Mouse (Mus musculus): ENCODE results near the gene Metrnl. TPM values are rescaled to one million over a fixed set of nuclear protein-coding genes. Genes with fewer than 3 reads are reported as not detected.

Metrnl gene
- total and polyA plus RNA-seq, 3 experiments, result 18.0 to 21.2 (median 20.4) TPM

DNA sequence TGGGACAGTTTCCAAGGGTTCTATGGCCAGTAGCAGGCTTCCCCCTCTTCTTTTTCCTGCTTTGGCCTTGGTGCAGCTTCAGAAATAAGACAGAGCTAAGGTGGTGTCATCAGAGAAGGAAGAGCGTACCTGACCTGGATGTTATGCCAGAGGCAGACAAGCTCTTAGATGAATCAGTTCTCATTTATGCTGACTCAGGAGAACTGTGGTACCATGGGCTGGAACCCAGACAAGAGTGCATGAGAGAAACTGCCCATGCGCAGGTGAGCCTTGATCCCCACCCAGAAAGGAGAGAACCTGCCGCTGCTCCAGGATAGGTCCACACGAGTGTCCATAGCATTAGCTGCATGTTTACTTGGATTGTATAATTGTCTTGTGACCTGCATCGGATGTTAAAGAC is 8.9 kb downstream of the Metrnl start:
- peaks cover 4% of the 10 kb centered on the region for H3K4me1 ChIP-seq (ENCODE audit: control insufficient read depth, insufficient read depth, low read length)
- no peaks in the 10 kb centered on the region for H3K27me3 ChIP-seq (ENCODE audit: control insufficient read depth, insufficient read depth, low read length)
- H3K79me2 ChIP-seq (replicated peaks; ENCODE audit: control insufficient read depth, insufficient read depth, low read length), result no peaks in the 10 kb centered on the region; the same call in 1 of the 2 replicates
- no peak overlapping the region for H3K4me3 ChIP-seq
- no peak for TF ChIP-seq EP300 (IDR thresholded peaks at IDR 0.05; ENCODE audit: insufficient read depth, low read depth, low read length)
- TF ChIP-seq CTCF (IDR thresholded peaks at IDR 0.05), result no peak
- TF ChIP-seq POLR2A (IDR thresholded peaks at IDR 0.05; ENCODE audit: insufficient read depth, low read depth, low read length), result no peak
- no peak overlapping the region for H3K27ac ChIP-seq
- H3K36me3 ChIP-seq (ENCODE audit: control insufficient read depth, insufficient read depth, low read length), result peaks cover 3% of the 10 kb centered on the region
- WGBS, result 94% methylated on average over 5 of the region's 5 CpGs
- H3K9ac ChIP-seq (ENCODE audit: low read depth, low read length), result no peak overlapping the region
- DNase-seq, result no peak
- intact Hi-C loops (cut with DNase I), result no loop called here

DNA sequence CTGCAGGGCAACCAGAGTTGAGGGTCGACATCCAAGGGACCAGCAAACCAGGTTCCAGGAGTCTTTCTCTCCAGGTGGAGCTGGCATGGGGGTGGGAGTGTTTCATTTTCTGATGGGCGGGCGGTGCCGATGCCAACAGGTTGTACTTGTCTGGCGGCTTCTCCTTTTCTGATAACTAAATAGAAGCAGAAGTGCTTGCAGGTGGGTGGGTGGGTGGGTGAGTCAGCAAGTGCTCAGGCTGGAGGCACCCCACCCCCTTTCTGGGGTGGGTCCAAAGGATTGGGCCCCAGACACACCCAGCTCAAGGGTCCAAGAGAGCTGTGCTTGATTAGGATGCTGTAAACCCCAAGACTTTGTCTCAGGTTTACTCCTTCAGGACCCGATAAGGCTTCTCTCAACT is 11.6 kb downstream of the Metrnl start:
- Histone ChIP-seq H3K36me3 (ENCODE audit: control insufficient read depth, insufficient read depth, low read length) (peaks cover 3% of the 10 kb centered on the region), H3K27me3 (ENCODE audit: control insufficient read depth, insufficient read depth, low read length) (no peaks in the 10 kb centered on the region), H3K4me1 (ENCODE audit: control insufficient read depth, insufficient read depth, low read length) (peaks cover 4% of the 10 kb centered on the region), H3K79me2 (replicated peaks; ENCODE audit: control insufficient read depth, insufficient read depth, low read length) (no peaks in the 10 kb centered on the region), H3K9ac (ENCODE audit: low read depth, low read length) (no peak overlapping the region), H3K4me3 (no peak overlapping the region), H3K27ac (no peak overlapping the region)
- TF ChIP-seq EP300 (IDR thresholded peaks at IDR 0.05; ENCODE audit: insufficient read depth, low read depth, low read length), result no peak
- TF ChIP-seq POLR2A (IDR thresholded peaks at IDR 0.05; ENCODE audit: insufficient read depth, low read depth, low read length), result no peak
- TF ChIP-seq CTCF (IDR thresholded peaks at IDR 0.05), result no peak
- 88% methylated on average over 6 of the region's 6 CpGs for WGBS
- intact Hi-C loops (cut with DNase I), result no loop called here
- DNase-seq, result no peak

DNA sequence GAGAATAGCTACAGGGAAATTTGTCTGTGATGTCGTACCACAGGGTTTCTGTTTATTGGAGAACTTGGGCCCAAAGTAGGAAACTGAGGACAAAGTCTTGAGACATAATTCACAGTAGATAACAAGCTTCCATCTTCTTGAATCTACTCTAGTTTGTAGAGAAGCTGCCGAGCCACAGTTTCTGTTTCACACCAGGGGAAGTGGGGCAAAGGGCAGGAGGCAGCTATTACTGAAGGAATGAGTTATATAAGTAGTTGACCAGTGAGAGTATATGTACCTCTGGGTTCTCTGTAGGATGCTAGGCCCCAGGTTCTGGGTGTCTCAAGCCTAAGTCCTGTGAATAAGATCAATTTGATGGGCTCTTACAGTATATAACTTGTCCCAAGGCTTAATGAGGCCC is 12.2 kb downstream of the Metrnl start:
- no peak for DNase-seq
- H3K27ac ChIP-seq, result no peak overlapping the region
- H3K79me2 ChIP-seq (replicated peaks; ENCODE audit: control insufficient read depth, insufficient read depth, low read length), result no peaks in the 10 kb centered on the region
- TF ChIP-seq POLR2A (IDR thresholded peaks at IDR 0.05; ENCODE audit: insufficient read depth, low read depth, low read length) (no peak), EP300 (IDR thresholded peaks at IDR 0.05; ENCODE audit: insufficient read depth, low read depth, low read length) (no peak), CTCF (IDR thresholded peaks at IDR 0.05) (no peak)
- peaks cover 4% of the 10 kb centered on the region for H3K4me1 ChIP-seq (ENCODE audit: control insufficient read depth, insufficient read depth, low read length)
- WGBS, result 79% methylated on average over 2 of the region's 2 CpGs
- H3K27me3 ChIP-seq (ENCODE audit: control insufficient read depth, insufficient read depth, low read length), result no peaks in the 10 kb centered on the region
- intact Hi-C loops (cut with DNase I), result no loop called here
- no peak overlapping the region for H3K9ac ChIP-seq (ENCODE audit: low read depth, low read length)
- peaks cover 3% of the 10 kb centered on the region for H3K36me3 ChIP-seq (ENCODE audit: control insufficient read depth, insufficient read depth, low read length)
- no peak overlapping the region for H3K4me3 ChIP-seq

DNA sequence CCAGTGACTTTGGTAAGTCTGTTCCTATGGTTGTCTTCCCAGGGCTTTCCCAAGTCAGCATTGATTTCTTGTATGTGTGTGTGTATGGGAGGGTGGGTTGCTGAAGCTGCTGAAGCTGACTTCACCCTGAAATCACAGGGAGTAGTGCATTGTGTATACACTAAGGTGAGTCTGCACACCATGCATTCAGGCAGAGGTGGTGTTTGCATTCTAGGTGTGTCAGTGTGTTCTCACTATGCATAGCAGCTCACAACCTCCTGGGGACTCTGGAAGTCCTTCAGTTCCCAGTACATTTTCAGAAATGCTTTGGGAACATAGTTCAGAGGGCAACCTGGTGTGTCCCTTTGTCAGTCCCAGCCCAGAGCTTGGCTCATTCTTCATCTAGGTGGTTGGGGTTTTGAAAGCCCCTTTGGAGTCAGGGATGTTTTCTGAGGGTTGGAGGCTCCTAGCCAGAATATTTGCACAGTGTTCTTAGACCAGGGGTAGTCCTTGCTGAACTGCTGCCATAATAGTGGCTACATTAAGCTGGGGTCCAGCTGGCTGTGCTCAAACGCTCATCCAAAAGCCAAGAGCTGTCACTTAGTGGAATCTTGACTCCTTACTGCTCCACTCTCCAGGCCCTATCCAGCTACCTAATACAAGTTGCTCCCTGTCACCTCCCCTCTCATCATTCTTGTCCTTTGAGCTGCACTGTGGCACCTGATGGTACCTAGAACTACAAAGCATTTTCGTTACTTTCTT is 13.6 kb downstream of the Metrnl start:
- peaks cover 4% of the 10 kb centered on the region for H3K4me1 ChIP-seq (ENCODE audit: control insufficient read depth, insufficient read depth, low read length)
- H3K36me3 ChIP-seq (ENCODE audit: control insufficient read depth, insufficient read depth, low read length), result peaks cover 3% of the 10 kb centered on the region
- H3K27ac ChIP-seq, result no peak overlapping the region
- TF ChIP-seq EP300 (IDR thresholded peaks at IDR 0.05; ENCODE audit: insufficient read depth, low read depth, low read length), result no peak
- TF ChIP-seq CTCF (IDR thresholded peaks at IDR 0.05), result no peak
- no peak for TF ChIP-seq POLR2A (IDR thresholded peaks at IDR 0.05; ENCODE audit: insufficient read depth, low read depth, low read length)
- H3K79me2 ChIP-seq (replicated peaks; ENCODE audit: control insufficient read depth, insufficient read depth, low read length), result no peaks in the 10 kb centered on the region
- intact Hi-C loops (cut with DNase I), result no loop called here
- DNase-seq, result no peak
- 85% methylated on average over 2 of the region's 2 CpGs for WGBS
- H3K4me3 ChIP-seq, result no peak overlapping the region
- no peaks in the 10 kb centered on the region for H3K27me3 ChIP-seq (ENCODE audit: control insufficient read depth, insufficient read depth, low read length)
- no peak overlapping the region for H3K9ac ChIP-seq (ENCODE audit: low read depth, low read length)

DNA sequence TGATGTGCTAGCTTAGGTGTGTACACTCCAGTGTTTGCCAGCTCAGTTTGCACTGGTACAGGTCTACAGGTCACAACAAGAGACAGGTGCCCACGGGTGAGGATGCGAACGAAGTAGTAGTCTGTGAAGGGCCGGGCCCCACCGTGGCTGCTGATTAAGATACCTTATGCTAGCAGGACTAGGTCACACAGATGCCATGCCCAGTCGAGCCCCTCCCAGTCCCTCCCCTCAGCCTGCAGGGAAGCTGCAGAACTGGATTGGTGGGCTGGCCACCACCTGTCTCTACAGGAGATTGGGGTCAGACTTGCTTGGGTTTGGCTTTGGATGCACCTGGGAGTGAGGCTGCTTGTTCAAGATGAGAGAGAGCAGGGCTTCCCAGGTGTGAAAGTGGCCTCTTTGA is 16.4 kb downstream of the Metrnl start:
- Histone ChIP-seq H3K9ac (ENCODE audit: low read depth, low read length) (no peak overlapping the region), H3K4me1 (ENCODE audit: control insufficient read depth, insufficient read depth, low read length) (peaks cover 3% of the 10 kb centered on the region), H3K4me3 (no peak overlapping the region), H3K27me3 (ENCODE audit: control insufficient read depth, insufficient read depth, low read length) (no peaks in the 10 kb centered on the region), H3K79me2 (replicated peaks; ENCODE audit: control insufficient read depth, insufficient read depth, low read length) (no peaks in the 10 kb centered on the region), H3K36me3 (ENCODE audit: control insufficient read depth, insufficient read depth, low read length) (peaks cover 3% of the 10 kb centered on the region), H3K27ac (no peak overlapping the region)
- intact Hi-C loops (cut with DNase I), result no loop called here
- TF ChIP-seq EP300 (IDR thresholded peaks at IDR 0.05; ENCODE audit: insufficient read depth, low read depth, low read length) (no peak), POLR2A (IDR thresholded peaks at IDR 0.05; ENCODE audit: insufficient read depth, low read depth, low read length) (no peak), CTCF (IDR thresholded peaks at IDR 0.05) (no peak)
- 67% methylated on average over 6 of the region's 6 CpGs for WGBS
- DNase-seq, result no peak

- H3K4me3 ChIP-seq, result no peak overlapping the region
- intact Hi-C loops (cut with DNase I), result no loop called here
- WGBS, result 76% methylated on average over 3 of the region's 3 CpGs
- H3K36me3 ChIP-seq (ENCODE audit: control insufficient read depth, insufficient read depth, low read length), result no peaks in the 10 kb centered on the region
- H3K9ac ChIP-seq (ENCODE audit: low read depth, low read length), result no peak overlapping the region
- no peak overlapping the region for H3K27ac ChIP-seq
- no peaks in the 10 kb centered on the region for H3K79me2 ChIP-seq (replicated peaks; ENCODE audit: control insufficient read depth, insufficient read depth, low read length)
- TF ChIP-seq CTCF (IDR thresholded peaks at IDR 0.05) (no peak), POLR2A (IDR thresholded peaks at IDR 0.05; ENCODE audit: insufficient read depth, low read depth, low read length) (no peak), EP300 (IDR thresholded peaks at IDR 0.05; ENCODE audit: insufficient read depth, low read depth, low read length) (no peak)
- H3K4me1 ChIP-seq (ENCODE audit: control insufficient read depth, insufficient read depth, low read length), result peaks cover 3% of the 10 kb centered on the region; the same call in 1 of the 2 replicates
- H3K27me3 ChIP-seq (ENCODE audit: control insufficient read depth, insufficient read depth, low read length), result no peaks in the 10 kb centered on the region
- DNase-seq, result no peak
Measured at GRCm38 (mm10) chr11:121720752-121721151, 19.4 kb downstream of the Metrnl start.
